Comparison of ENCODE assay signal across 8 mouse cellular contexts in genomic region chr2:157989946-157990345, GRCm38 (mm10). TPM values are rescaled to one million over a fixed set of nuclear protein-coding genes. Genes with fewer than 3 reads are reported as not detected.
DNase-seq lines count a peak whose midpoint lies in the region; ATAC-seq and TF ChIP-seq lines count a peak whose summit lies in the region.

No protein-coding gene starts in this region.

- H3K79me2 ChIP-seq in heart, adult 2 months (replicated peaks; ENCODE audit: control insufficient read depth, insufficient read depth, low read length) = no peaks in the 10 kb centered on the region

- TF ChIP-seq POLR2A in heart, adult 2 months (IDR thresholded peaks at IDR 0.05; ENCODE audit: insufficient read depth, low read depth, low read length) = no peak

- H3K36me3 ChIP-seq in heart, adult 2 months (ENCODE audit: control insufficient read depth, insufficient read depth, low read length) = no peaks in the 10 kb centered on the region
- peaks cover 42% of the 10 kb centered on the region for H3K36me3 ChIP-seq in heart, embryonic 12.5 days
- peaks cover 9% of the 10 kb centered on the region; the same call in 1 of the 2 replicates for H3K36me3 ChIP-seq in splenic B cell, adult 2 months (ENCODE audit: control insufficient read depth, insufficient read depth, low read length, poor library complexity, severe bottlenecking)

- H3K27ac ChIP-seq in heart, adult 2 months = no peak overlapping the region
- H3K27ac ChIP-seq in heart, embryonic 12.5 days (ENCODE audit: poor library complexity, severe bottlenecking) = no peak overlapping the region

- H3K9me3 ChIP-seq in heart, embryonic 12.5 days (replicated peaks) = no peaks in the 10 kb centered on the region

- TF ChIP-seq CTCF in heart, adult 2 months (IDR thresholded peaks at IDR 0.05) = peak; percentile 74

- no peak overlapping the region for H3K4me2 ChIP-seq in heart, embryonic 12.5 days

- intact Hi-C loops in heart, adult 2 months (cut with DNase I) = loop anchor here (1.0 to 10.0 kb wide), 2 partner anchors 355 to 385 kb away; no protein-coding TSS in a partner anchor
- intact Hi-C loops in left cerebral cortex, postnatal 36 days (cut with DNase I) = loop anchor here (5.0 kb wide), 1 partner anchor 63 kb away; no protein-coding TSS in a partner anchor

- 82% methylated on average over 2 of the region's 2 CpGs for WGBS in heart, adult 2 months
- 98% methylated on average over 2 of the region's 2 CpGs for WGBS in heart, embryonic 12.5 days

- H3K4me3 ChIP-seq in heart, adult 2 months = no peak overlapping the region
- no peak overlapping the region for H3K4me3 ChIP-seq in heart, embryonic 12.5 days

- DNase-seq in heart, adult 2 months = no peak
- DNase-seq in retina, adult 2 months (ENCODE audit: low read depth, low spot score) = peak; percentile 25
- DNase-seq in retina, postnatal 1 day = no peak
- peak; percentile 19 for DNase-seq in embryo, embryonic 11.5 days (ENCODE audit: low read depth, low spot score)
- DNase-seq in splenic B cell, adult 2 months (ENCODE audit: low read depth, low spot score) = peak; percentile 30
- DNase-seq in left cerebral cortex, postnatal 36 days (ENCODE audit: low spot score in 2 of 2) = no peak
- DNase-seq in cerebellum, adult 18-20 months = no peak

- no peaks in the 10 kb centered on the region for H3K27me3 ChIP-seq in heart, adult 2 months (ENCODE audit: control insufficient read depth, insufficient read depth, low read length)
- H3K27me3 ChIP-seq in heart, embryonic 12.5 days (replicated peaks) = no peaks in the 10 kb centered on the region
- H3K27me3 ChIP-seq in splenic B cell, adult 2 months (ENCODE audit: control insufficient read depth, insufficient read depth, low read length, poor library complexity, severe bottlenecking) = no peaks in the 10 kb centered on the region

- H3K9ac ChIP-seq in heart, adult 2 months (ENCODE audit: low read depth, low read length) = no peak overlapping the region
- H3K9ac ChIP-seq in heart, embryonic 12.5 days = no peak overlapping the region

- no peak for TF ChIP-seq EP300 in heart, adult 2 months (IDR thresholded peaks at IDR 0.05; ENCODE audit: insufficient read depth, low read depth, low read length)

- H3K4me1 ChIP-seq in heart, adult 2 months (ENCODE audit: control insufficient read depth, insufficient read depth, low read length) = no peaks in the 10 kb centered on the region; the same call in 1 of the 2 replicates
- peaks cover 43% of the 10 kb centered on the region for H3K4me1 ChIP-seq in heart, embryonic 12.5 days (replicated peaks)

- ATAC-seq in heart, embryonic 12.5 days (ENCODE audit: insufficient number of reproducible peaks, low FRiP score) = no peak

RNA-seq across cellular contexts. Expression of gene Tti1, which starts 38.3 kb away (rescaled TPM):
- total RNA-seq in heart, adult 2 months (2021) = 10 to 100 TPM; 24.3 to 25.3 TPM
- polyA plus RNA-seq in heart, adult 2 months (2012; rRNA removed) = 17.3 and 25.9 TPM in 2 replicates
- 28.1 and 30.3 TPM in 2 replicates for polyA plus RNA-seq in heart, embryonic 12.5 days (2016; fragmentation: Nextera tagmentation; extraction: Ambion mirVana)
- total RNA-seq in left cerebral cortex, postnatal 36 days (2021) = 10 to 100 TPM; 19.7 to 21.1 TPM

RNA-seq across cellular contexts. Expression of gene Rprd1b, which starts 38.4 kb away (rescaled TPM):
- 10 to 100 TPM; 32.9 to 33.5 TPM for total RNA-seq in heart, adult 2 months (2021)
- 15.9 and 20.8 TPM in 2 replicates for polyA plus RNA-seq in heart, adult 2 months (2012; rRNA removed)
- 32.4 and 36.8 TPM in 2 replicates for polyA plus RNA-seq in heart, embryonic 12.5 days (2016; fragmentation: Nextera tagmentation; extraction: Ambion mirVana)
- 10 to 100 TPM; 50.9 to 58.1 TPM for total RNA-seq in left cerebral cortex, postnatal 36 days (2021)

Comparison
In these comparisons a context has a peak if more than half of its experiments do, and no peak if none do; other contexts are left out.
1. DNase-seq: peak in retina, adult 2 months (single experiment), embryo, embryonic 11.5 days (single experiment) and splenic B cell, adult 2 months (single experiment); none in heart, adult 2 months (0 of 2), retina, postnatal 1 day (single experiment), left cerebral cortex, postnatal 36 days (0 of 2) and cerebellum, adult 18-20 months (0 of 2).